Mouse (Mus musculus): ENCODE results near the gene Mrnip.

The Mrnip gene

GRCm38 (mm10) chr11:50203302-50203827 lies 29.1 kb downstream of the Mrnip start:
- DNase-seq (ENCODE audit: low spot score) = no peak

- no peak for DNase-seq (ENCODE audit: low spot score)
Observed at GRCm38 (mm10) chr11:50205434-50205833, 31.2 kb downstream of the Mrnip start.

DNA sequence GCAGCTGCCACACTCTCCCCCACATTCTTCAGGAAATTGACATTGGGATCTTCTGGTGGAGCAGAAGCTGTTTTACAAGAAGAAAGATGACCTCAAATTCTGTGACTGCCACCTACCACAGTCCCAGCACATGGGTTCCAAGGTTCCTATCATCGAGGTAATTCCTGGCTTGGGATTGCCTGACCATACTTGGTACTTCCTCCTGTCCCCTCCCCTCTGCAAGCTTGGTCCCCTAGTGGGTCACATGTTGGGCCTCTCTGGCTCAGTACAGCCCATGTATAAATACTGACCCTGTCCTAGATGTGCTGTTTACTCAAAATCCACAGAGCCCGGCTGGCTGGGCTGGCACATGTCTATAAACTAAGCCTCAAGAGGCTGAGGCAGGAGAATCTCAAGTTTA lies 31.8 kb downstream of the Mrnip start:
- DNase-seq (ENCODE audit: low spot score) = no peak

DNA sequence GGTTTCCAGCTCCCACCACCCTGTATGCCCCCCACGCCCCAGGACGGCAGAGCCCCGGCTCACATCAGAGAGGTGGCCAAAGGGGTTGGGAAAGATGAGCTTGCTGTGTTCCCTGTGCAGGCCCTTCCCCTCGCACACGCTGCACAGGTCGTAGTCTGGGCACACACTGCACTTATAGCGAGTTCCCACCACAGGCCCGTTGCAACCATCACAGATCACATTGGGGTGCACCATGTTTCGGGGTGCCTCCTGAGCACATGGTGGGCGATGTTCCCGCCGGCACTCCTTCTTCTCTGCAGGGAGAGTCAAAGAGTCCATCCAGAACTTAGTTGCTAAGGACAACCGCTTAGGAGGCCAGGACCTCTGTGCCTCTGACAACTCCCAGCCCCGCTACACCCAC lies 33.1 kb downstream of the Mrnip start:
- no peak for DNase-seq (ENCODE audit: low spot score)

- no peak for DNase-seq (ENCODE audit: low spot score)
Observed at GRCm38 (mm10) chr11:50208039-50208438, 33.8 kb downstream of the Mrnip start.

GRCm38 (mm10) chr11:50210101-50210504 lies 35.9 kb downstream of the Mrnip start:
- peak; percentile 92 for DNase-seq (ENCODE audit: low spot score)

- DNase-seq (ENCODE audit: low spot score) = peak; percentile 84
Observed at GRCm38 (mm10) chr11:50210505-50211151, 36.4 kb downstream of the Mrnip start, which contains the start of the genes Sqstm1 and Mgat4b. Gene Sqstm1, minus strand, starts transcription at chr11:50210827. Gene Mgat4b, plus strand, starts transcription at chr11:50210890.

- no peak for DNase-seq (ENCODE audit: low spot score)
Observed at GRCm38 (mm10) chr11:50211322-50212059, 37.2 kb downstream of the Mrnip start.

- DNase-seq (ENCODE audit: low spot score) = no peak
Observed at GRCm38 (mm10) chr11:50212060-50212739, 38.0 kb downstream of the Mrnip start.

- peak; percentile 64 for DNase-seq (ENCODE audit: low spot score)
Observed at GRCm38 (mm10) chr11:50212848-50213758, 38.9 kb downstream of the Mrnip start.

DNA sequence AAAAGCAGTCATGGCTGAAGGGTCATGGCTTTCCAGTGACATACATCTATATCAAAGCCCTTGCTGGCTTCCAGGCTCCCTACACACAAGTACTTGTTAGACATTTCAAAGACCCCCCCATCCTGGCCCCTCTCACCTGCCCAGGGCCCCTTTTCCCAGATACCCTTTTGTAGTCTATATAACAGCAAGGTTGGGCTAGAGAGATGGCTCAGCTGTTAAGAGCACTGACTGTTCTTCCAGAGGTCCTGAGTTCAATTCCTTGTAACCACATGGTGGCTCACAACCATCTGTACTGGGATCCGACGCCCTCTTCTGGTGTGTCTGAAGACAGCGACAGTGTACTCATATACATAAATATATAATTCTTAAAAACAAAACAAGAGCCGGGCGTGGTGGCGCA lies 40.4 kb downstream of the Mrnip start:
- no peak for DNase-seq (ENCODE audit: low spot score)

GRCm38 (mm10) chr11:50215633-50216032 lies 41.4 kb downstream of the Mrnip start:
- no peak for DNase-seq (ENCODE audit: low spot score)

DNA sequence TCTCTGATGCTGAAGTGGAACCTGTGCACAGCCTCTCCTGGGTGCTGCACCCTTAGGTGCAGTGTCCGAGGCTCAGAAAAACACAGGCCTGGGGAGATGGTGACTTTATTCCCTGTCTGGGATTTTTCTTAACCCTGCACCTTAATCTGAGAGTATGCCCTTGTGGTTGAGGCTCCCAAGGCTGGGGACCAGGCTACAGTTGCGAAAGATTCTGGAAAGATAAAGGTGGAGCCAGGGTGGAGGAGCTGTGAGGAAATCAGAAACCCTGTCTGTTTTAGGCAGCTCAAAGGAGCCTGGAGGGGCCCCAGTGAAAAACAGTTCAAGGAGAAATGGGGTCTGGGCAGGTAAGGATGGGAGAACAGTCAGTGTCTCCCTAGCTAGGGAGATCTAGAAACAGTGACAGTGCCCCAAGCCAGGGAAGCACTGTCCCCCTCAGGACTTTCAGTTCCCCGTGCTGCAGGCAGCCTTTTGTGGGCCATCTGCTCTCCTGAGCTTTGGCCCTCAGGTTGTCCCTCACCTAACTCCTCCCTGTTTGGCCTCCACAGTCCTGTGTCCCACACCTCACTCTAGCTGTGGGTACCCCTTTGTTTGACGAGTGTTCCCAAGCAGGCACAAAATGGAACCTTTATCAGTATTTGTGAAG lies 42.6 kb downstream of the Mrnip start:
- no peak for DNase-seq (ENCODE audit: low spot score)

GRCm38 (mm10) chr11:50217811-50218210 lies 43.6 kb downstream of the Mrnip start:
- no peak for DNase-seq (ENCODE audit: low spot score)

DNA sequence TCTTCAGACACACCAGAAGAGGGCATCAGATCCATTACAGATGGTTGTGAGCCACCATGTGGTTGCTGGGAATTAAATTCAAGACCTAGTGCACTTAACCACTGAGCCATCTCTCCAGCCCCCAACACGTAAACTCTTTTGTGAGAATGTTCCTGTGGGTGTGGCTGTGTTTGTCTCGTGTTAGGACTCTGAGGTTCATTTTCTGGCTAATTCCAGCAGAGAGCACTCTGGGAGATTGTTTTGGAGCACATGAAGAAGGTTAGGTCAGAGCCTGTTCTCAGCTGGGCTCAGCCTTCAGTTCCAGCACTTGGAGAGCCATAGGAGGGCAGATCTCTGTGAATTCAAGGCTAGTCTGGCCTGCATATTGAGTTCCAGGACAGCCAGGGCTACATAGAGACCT lies 45.6 kb downstream of the Mrnip start:
- DNase-seq (ENCODE audit: low spot score) = no peak

- no peak for DNase-seq (ENCODE audit: low spot score)
Observed at GRCm38 (mm10) chr11:50222559-50223276, 48.5 kb downstream of the Mrnip start.

DNA sequence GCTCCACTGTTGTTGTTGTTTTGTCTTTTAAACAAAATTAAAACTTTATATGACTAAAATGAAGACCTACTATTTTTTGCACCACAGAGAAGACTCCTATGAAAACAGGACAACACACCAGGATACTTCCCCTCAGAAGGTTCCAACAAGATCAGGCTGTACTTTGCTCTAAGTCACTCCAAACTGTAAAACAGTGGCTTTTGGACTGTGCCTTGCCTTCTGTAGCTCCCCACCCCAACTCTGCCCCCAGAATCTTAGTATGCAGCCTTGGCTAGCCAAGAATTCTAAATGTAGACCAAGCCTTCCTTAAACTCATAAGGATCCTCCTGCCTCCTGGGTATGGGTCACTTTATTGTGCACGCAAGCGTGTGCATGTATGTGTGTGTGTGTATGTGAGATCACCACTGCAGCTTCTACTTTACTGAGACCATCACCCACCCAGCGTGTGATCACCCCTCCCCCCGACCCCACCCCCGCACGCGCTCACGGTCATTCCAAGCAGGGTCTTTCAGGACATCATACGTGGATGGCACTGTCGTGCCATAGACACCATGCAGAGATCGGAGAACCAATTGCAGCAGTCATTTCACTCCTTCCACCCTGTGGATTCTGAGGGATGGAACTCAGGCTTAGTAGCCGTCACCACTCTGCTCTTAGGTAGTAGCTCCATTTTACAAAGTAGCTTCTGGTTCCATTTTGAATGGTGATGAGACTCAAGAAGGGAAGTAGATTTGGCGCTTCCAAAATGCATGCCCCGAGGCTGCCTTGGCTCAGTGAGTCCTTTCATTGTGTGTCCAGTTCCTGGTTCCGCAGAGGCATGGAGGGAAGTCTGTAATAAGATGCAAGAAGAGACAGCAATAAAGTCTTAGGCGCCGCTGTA lies 49.8 kb downstream of the Mrnip start:
- no peak for DNase-seq (ENCODE audit: low spot score)

- peak; percentile 83 for DNase-seq (ENCODE audit: low spot score)
Observed at GRCm38 (mm10) chr11:50224671-50225530, 50.7 kb downstream of the Mrnip start.
